Mouse (Mus musculus): Measurements from ENCODE around the gene Fa2h.

Gene Fa2h

GRCm38 (mm10) chr8:111393391-111394363 is at the start of gene Fa2h:
Gene Fa2h, minus strand, starts transcription at chr8:111393824.
- DNase-seq (ENCODE audit: low read depth, low spot score): peak; percentile 2

GRCm38 (mm10) chr8:111439189-111439588 is 45.6 kb upstream of the Fa2h start:
- no peak for DNase-seq (ENCODE audit: low read depth, low spot score)

- DNase-seq (ENCODE audit: low read depth, low spot score): no peak
Observed at GRCm38 (mm10) chr8:111435071-111435828, 41.6 kb upstream of the Fa2h start.

- DNase-seq (ENCODE audit: low read depth, low spot score): no peak
Observed at GRCm38 (mm10) chr8:111424646-111425045, 31.0 kb upstream of the Fa2h start.

GRCm38 (mm10) chr8:111424181-111424580 is 30.6 kb upstream of the Fa2h start:
- DNase-seq (ENCODE audit: low read depth, low spot score): no peak

GRCm38 (mm10) chr8:111422614-111423013 is 29.0 kb upstream of the Fa2h start:
- no peak for DNase-seq (ENCODE audit: low read depth, low spot score)

- DNase-seq (ENCODE audit: low read depth, low spot score): no peak
Observed at GRCm38 (mm10) chr8:111419171-111419570, 25.5 kb upstream of the Fa2h start.

- DNase-seq (ENCODE audit: low read depth, low spot score): no peak
Observed at GRCm38 (mm10) chr8:111418601-111419000, 25.0 kb upstream of the Fa2h start.

GRCm38 (mm10) chr8:111417222-111417621 is 23.6 kb upstream of the Fa2h start:
- DNase-seq (ENCODE audit: low read depth, low spot score): no peak

- no peak for DNase-seq (ENCODE audit: low read depth, low spot score)
Observed at GRCm38 (mm10) chr8:111403391-111403790, 9.8 kb upstream of the Fa2h start.

GRCm38 (mm10) chr8:111391268-111391667 is 2.4 kb downstream of the Fa2h start:
- no peak for DNase-seq (ENCODE audit: low read depth, low spot score)

GRCm38 (mm10) chr8:111390837-111391236 is 2.8 kb downstream of the Fa2h start:
- DNase-seq (ENCODE audit: low read depth, low spot score): no peak

- DNase-seq (ENCODE audit: low read depth, low spot score): no peak
Observed at GRCm38 (mm10) chr8:111389581-111389980, 4.0 kb downstream of the Fa2h start.

- no peak for DNase-seq (ENCODE audit: low read depth, low spot score)
Observed at GRCm38 (mm10) chr8:111385915-111386314, 7.7 kb downstream of the Fa2h start.

- DNase-seq (ENCODE audit: low read depth, low spot score): no peak
Observed at GRCm38 (mm10) chr8:111384628-111385027, 9.0 kb downstream of the Fa2h start.

- DNase-seq (ENCODE audit: low read depth, low spot score): no peak
Observed at GRCm38 (mm10) chr8:111375192-111375591, 18.4 kb downstream of the Fa2h start.

GRCm38 (mm10) chr8:111369711-111370110 is 23.9 kb downstream of the Fa2h start:
- no peak for DNase-seq (ENCODE audit: low read depth, low spot score)

GRCm38 (mm10) chr8:111367350-111367749 is 26.3 kb downstream of the Fa2h start:
- DNase-seq (ENCODE audit: low read depth, low spot score): no peak

GRCm38 (mm10) chr8:111366610-111367234 is 26.9 kb downstream of the Fa2h start:
- DNase-seq (ENCODE audit: low read depth, low spot score): no peak

- DNase-seq (ENCODE audit: low read depth, low spot score): no peak
Observed at GRCm38 (mm10) chr8:111363489-111363888, 30.1 kb downstream of the Fa2h start.

- no peak for DNase-seq (ENCODE audit: low read depth, low spot score)
Observed at GRCm38 (mm10) chr8:111360579-111361209, 32.9 kb downstream of the Fa2h start.

- DNase-seq (ENCODE audit: low read depth, low spot score): no peak
Observed at GRCm38 (mm10) chr8:111359936-111360335, 33.7 kb downstream of the Fa2h start.

Measured in c-Kit-negative CD71-positive TER-119-positive erythroid progenitor cells, embryonic 14.5 days (primary cell).